Mouse (Mus musculus): ENCODE data around the gene Ccdc170.
"Not testable (repeated sequence)": the region's sequence is repeated elsewhere in the genome, so short reads cannot be mapped to it uniquely, and the experiment has no call there.

Ccdc170 gene

GRCm38 (mm10) chr10:4599591-4599990 lies 117.3 kb downstream of the Ccdc170 start:
- no peak for DNase-seq (ENCODE audit: low spot score in 2 of 2)

GRCm38 (mm10) chr10:4600796-4601474 lies 118.6 kb downstream of the Ccdc170 start:
- DNase-seq (ENCODE audit: low spot score in 2 of 2) = no peak

- not testable (repeated sequence) for DNase-seq (ENCODE audit: low spot score in 2 of 2)
Measured at GRCm38 (mm10) chr10:4601612-4602011, 119.3 kb downstream of the Ccdc170 start.

- no peak for DNase-seq (ENCODE audit: low spot score in 2 of 2)
Measured at GRCm38 (mm10) chr10:4602466-4602865, 120.2 kb downstream of the Ccdc170 start.

GRCm38 (mm10) chr10:4604527-4605209 lies 122.4 kb downstream of the Ccdc170 start:
- DNase-seq (ENCODE audit: low spot score in 2 of 2) = no peak

- DNase-seq (ENCODE audit: low spot score in 2 of 2) = no peak
Measured at GRCm38 (mm10) chr10:4610234-4610633, 127.9 kb downstream of the Ccdc170 start.

- no peak for DNase-seq (ENCODE audit: low spot score in 2 of 2)
Measured at GRCm38 (mm10) chr10:4611386-4612155, 129.3 kb downstream of the Ccdc170 start, which contains the start of gene Esr1. TSS of gene Esr1 (plus strand) at chr10:4611593.

All from right cerebral cortex, postnatal 36 days (tissue).